Mouse (Mus musculus) urinary bladder, postnatal 10 days (tissue): ENCODE data around the gene Capn10.
"Not testable (repeated sequence)": the region's sequence is repeated elsewhere in the genome, so short reads cannot be mapped to it uniquely, and the experiment has no call there.

Source experiments
- DNase-seq: peaks from one replicate; pipeline ENCODE4 v3.0.0; 2022; ENCODE audit warnings: low spot score

The Capn10 gene

GRCm38 (mm10) chr1:92919775-92920174 lies 14.4 kb upstream of the Capn10 start:
- DNase-seq, result no peak

- DNase-seq, result no peak
Measured at GRCm38 (mm10) chr1:92920474-92921200, 13.5 kb upstream of the Capn10 start.

GRCm38 (mm10) chr1:92921496-92921895 lies 12.7 kb upstream of the Capn10 start:
- DNase-seq, result no peak

- DNase-seq, result no peak
Measured at GRCm38 (mm10) chr1:92930171-92930706, 3.9 kb upstream of the Capn10 start.

- no peak for DNase-seq
Measured at GRCm38 (mm10) chr1:92933611-92934010, 565 bp upstream of the Capn10 start.

GRCm38 (mm10) chr1:92935054-92935962 lies 1.1 kb downstream of the Capn10 start:
- no peak for DNase-seq

GRCm38 (mm10) chr1:92935977-92936376 lies 1.8 kb downstream of the Capn10 start:
- DNase-seq, result no peak

GRCm38 (mm10) chr1:92936467-92936866 lies 2.3 kb downstream of the Capn10 start:
- DNase-seq, result no peak

- no peak for DNase-seq
Measured at GRCm38 (mm10) chr1:92937797-92938196, 3.6 kb downstream of the Capn10 start.

GRCm38 (mm10) chr1:92939746-92940145 lies 5.6 kb downstream of the Capn10 start:
- no peak for DNase-seq

GRCm38 (mm10) chr1:92943219-92943989 lies 9.2 kb downstream of the Capn10 start:
- DNase-seq, result no peak

- no peak for DNase-seq
Measured at GRCm38 (mm10) chr1:92947966-92948365, 13.8 kb downstream of the Capn10 start.

- DNase-seq, result no peak
Measured at GRCm38 (mm10) chr1:92949426-92949825, 15.2 kb downstream of the Capn10 start.

- DNase-seq, result no peak
Measured at GRCm38 (mm10) chr1:92950607-92951006, 16.4 kb downstream of the Capn10 start, which contains the start of gene Gpr35. TSS of gene Gpr35 (plus strand) at chr1:92950865.

GRCm38 (mm10) chr1:92953641-92954040 lies 19.5 kb downstream of the Capn10 start:
- no peak for DNase-seq

- DNase-seq, result not testable (repeated sequence)
Measured at GRCm38 (mm10) chr1:92956571-92957335, 22.6 kb downstream of the Capn10 start.

GRCm38 (mm10) chr1:92958999-92959398 lies 24.8 kb downstream of the Capn10 start:
- no peak for DNase-seq

GRCm38 (mm10) chr1:92970791-92971190 lies 36.6 kb downstream of the Capn10 start:
- DNase-seq, result not testable (repeated sequence)

GRCm38 (mm10) chr1:92971879-92972795 lies 38.0 kb downstream of the Capn10 start:
- DNase-seq, result no peak

GRCm38 (mm10) chr1:92972854-92973253 lies 38.7 kb downstream of the Capn10 start:
- DNase-seq, result no peak
